Mouse (Mus musculus): ENCODE measurements around the gene Lats2.

The Lats2 gene

DNA sequence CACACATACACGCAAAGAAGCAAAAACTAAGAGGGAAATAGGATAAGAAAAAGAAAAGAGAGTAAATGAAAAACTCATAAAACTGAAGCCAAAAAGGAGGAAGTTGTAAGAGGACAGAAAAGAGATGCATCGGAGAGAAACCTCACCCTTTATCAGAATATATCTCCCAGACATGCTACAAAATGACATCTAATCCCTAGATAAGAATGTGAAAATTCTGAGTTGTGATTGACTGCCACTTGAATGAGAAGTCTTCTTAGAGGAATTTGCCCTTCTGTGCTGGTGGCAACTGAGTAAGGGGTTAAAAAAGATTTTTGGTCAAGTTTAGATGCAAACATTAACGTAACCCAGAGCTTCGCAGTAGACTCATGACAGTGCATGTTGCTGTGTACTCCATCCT lies 112.0 kb downstream of the Lats2 start:
- in situ Hi-C loops (cut with MboI, MseI), result no loop called here

Data from T-helper 1 cell (primary cell).